Mouse (Mus musculus) adrenal gland (tissue): ENCODE data around the gene Cd164l2.

Source experiments
- intact Hi-C: fragments of 180-260 bp; cut with DNase I; formaldehyde crosslinking; loops from one replicate; pipeline ENCODE4 v1.15.1; 2025

Gene Cd164l2

GRCm38 (mm10) chr4:133189396-133189795, 22.5 kb upstream of the Cd164l2 start:
- intact Hi-C loops: loop anchor here (10.0 kb wide), 1 partner anchor 245 kb away; no protein-coding TSS in a partner anchor

- intact Hi-C loops: loop anchor here (5.0 kb wide), 1 partner anchor 57 kb away; no protein-coding TSS in a partner anchor
Measured at GRCm38 (mm10) chr4:133194482-133194881, 17.4 kb upstream of the Cd164l2 start.

- intact Hi-C loops: loop anchor here (5.0 kb wide), 2 partner anchors 118 to 188 kb away; no protein-coding TSS in a partner anchor
Measured at GRCm38 (mm10) chr4:133195014-133195413, 16.9 kb upstream of the Cd164l2 start.

- intact Hi-C loops: loop anchor here (5.0 kb wide), 2 partner anchors 119 to 189 kb away; no protein-coding TSS in a partner anchor
Measured at GRCm38 (mm10) chr4:133196136-133196535, 15.8 kb upstream of the Cd164l2 start.

- intact Hi-C loops: loop anchor here (5.0 kb wide), 2 partner anchors 120 to 190 kb away; no protein-coding TSS in a partner anchor
Measured at GRCm38 (mm10) chr4:133196852-133197251, 15.1 kb upstream of the Cd164l2 start.

- intact Hi-C loops: loop anchor here (5.0 kb wide), 2 partner anchors 120 to 190 kb away; no protein-coding TSS in a partner anchor
Measured at GRCm38 (mm10) chr4:133197355-133197754, 14.6 kb upstream of the Cd164l2 start.

GRCm38 (mm10) chr4:133197801-133198286, 14.1 kb upstream of the Cd164l2 start:
- intact Hi-C loops: loop anchor here (5.0 kb wide), 2 partner anchors 121 to 191 kb away; no protein-coding TSS in a partner anchor

GRCm38 (mm10) chr4:133198337-133199180, 13.4 kb upstream of the Cd164l2 start:
- intact Hi-C loops: loop anchor here (5.0 kb wide), 2 partner anchors 121 to 191 kb away; no protein-coding TSS in a partner anchor

GRCm38 (mm10) chr4:133199743-133200142, 12.2 kb upstream of the Cd164l2 start:
- intact Hi-C loops: loop anchor here (5.0 kb wide), 2 partner anchors 122 to 192 kb away; no protein-coding TSS in a partner anchor

GRCm38 (mm10) chr4:133200343-133200742, 11.6 kb upstream of the Cd164l2 start:
- intact Hi-C loops: no loop called here

GRCm38 (mm10) chr4:133201006-133201771, 10.7 kb upstream of the Cd164l2 start:
- intact Hi-C loops: no loop called here

- intact Hi-C loops: no loop called here
Measured at GRCm38 (mm10) chr4:133202254-133202653, 9.7 kb upstream of the Cd164l2 start.

- intact Hi-C loops: no loop called here
Measured at GRCm38 (mm10) chr4:133203591-133203990, 8.3 kb upstream of the Cd164l2 start.

- intact Hi-C loops: no loop called here
Measured at GRCm38 (mm10) chr4:133204379-133204778, 7.6 kb upstream of the Cd164l2 start.

GRCm38 (mm10) chr4:133209366-133209765, 2.6 kb upstream of the Cd164l2 start:
- intact Hi-C loops: no loop called here

- intact Hi-C loops: no loop called here
Measured at GRCm38 (mm10) chr4:133210023-133210787, 1.7 kb upstream of the Cd164l2 start.

- intact Hi-C loops: no loop called here
Measured at GRCm38 (mm10) chr4:133210788-133211390, 1.0 kb upstream of the Cd164l2 start.

GRCm38 (mm10) chr4:133212562-133213267, 784 bp downstream of the Cd164l2 start:
- intact Hi-C loops: no loop called here

GRCm38 (mm10) chr4:133213268-133213590, 1.3 kb downstream of the Cd164l2 start:
- intact Hi-C loops: no loop called here

GRCm38 (mm10) chr4:133213661-133214060, 1.7 kb downstream of the Cd164l2 start:
- intact Hi-C loops: no loop called here
